Mouse (Mus musculus) forebrain, embryonic 12.5 days (tissue): Measurements from ENCODE around the gene Celsr2. TPM values are rescaled to one million over a fixed set of nuclear protein-coding genes. Genes with fewer than 3 reads are reported as not detected.

Experiments used
- polyA plus RNA-seq: library from polyadenylated mRNA; unstranded; fragments of >200 nt; fragmentation: Nextera tagmentation; extraction: Ambion mirVana; gene quantifications from 2 replicates; pipeline ENCODE4 v1.2.1, GENCODE M21; 2016

Celsr2 gene
- polyA plus RNA-seq, 1 experiment from 2014 or later: 60.4 TPM

Other genes starting within 250 kb of the Celsr2 start
- 7.5 and 8.9 TPM in 2 replicates for gene Amigo1, start 229.2 kb downstream of the Celsr2 start, polyA plus RNA-seq
- gene Cyb561d1, start 214.3 kb downstream of the Celsr2 start, polyA plus RNA-seq: 4.3 and 5.6 TPM in 2 replicates
- 24.0 and 28.1 TPM in 2 replicates for gene Atxn7l2, start 204.6 kb downstream of the Celsr2 start, polyA plus RNA-seq
- gene Sypl2, start 188.9 kb downstream of the Celsr2 start, polyA plus RNA-seq: 2.6 and 2.8 TPM in 2 replicates
- gene Psma5, start 158.6 kb downstream of the Celsr2 start, polyA plus RNA-seq: 229 and 241 TPM in 2 replicates
- gene Sort1, start 131.5 kb downstream of the Celsr2 start, polyA plus RNA-seq: 23.3 and 30.8 TPM in 2 replicates
- 0.15 and 0.31 TPM in 2 replicates for gene Mybphl, start 50.6 kb downstream of the Celsr2 start, polyA plus RNA-seq
- 82.6 and 83.1 TPM in 2 replicates for gene Psrc1, start 31.7 kb downstream of the Celsr2 start, polyA plus RNA-seq
- 186 and 205 TPM in 2 replicates for gene Sars, start 29.7 kb upstream of the Celsr2 start, polyA plus RNA-seq
- gene 1700013F07Rik, start 118.6 kb upstream of the Celsr2 start, polyA plus RNA-seq: 0.76 and 1.2 TPM in 2 replicates
- 3.7 and 5.9 TPM in 2 replicates for gene 5330417C22Rik, start 121.0 kb upstream of the Celsr2 start, polyA plus RNA-seq
- 59.4 and 65.8 TPM in 2 replicates for gene Tmem167b, start 146.9 kb upstream of the Celsr2 start, polyA plus RNA-seq
- 55.7 and 58.5 TPM in 2 replicates for gene Taf13, start 156.1 kb upstream of the Celsr2 start, polyA plus RNA-seq
- gene Wdr47, start 175.7 kb upstream of the Celsr2 start, polyA plus RNA-seq: 51.1 and 55.9 TPM in 2 replicates
- gene Clcc1, start 238.4 kb upstream of the Celsr2 start, polyA plus RNA-seq: 65.5 and 71.0 TPM in 2 replicates